Mouse (Mus musculus) liver, adult 10 weeks (tissue): ENCODE results near the gene Zfp687. TPM values are rescaled to one million over a fixed set of nuclear protein-coding genes. Genes with fewer than 3 reads are reported as not detected.

Source experiments
- polyA plus RNA-seq: library from polyadenylated mRNA; stranded (reverse); fragments of 350-450 nt; fragmentation: Illumina TruSeq; extraction: RNeasy Lipid Tissue Mini Kit (QIAGEN cat#74804); gene quantifications from one replicate; pipeline ENCODE4 v1.2.3, GENCODE M21; 2014; ENCODE audit warnings: low read depth, low replicate concordance

Zfp687 gene
- 1.3 TPM for polyA plus RNA-seq

GRCm38 (mm10) chr3:95015337-95015872, at the start of gene Zfp687:
Gene Zfp687 (minus strand): TSS chr3:95015448.

GRCm38 (mm10) chr3:95042166-95042837, 27.1 kb upstream of the Zfp687 start, which contains the start of gene Psmd4:
Gene Psmd4 (minus strand): TSS chr3:95042614.

GRCm38 (mm10) chr3:94974528-94975422, 40.5 kb downstream of the Zfp687 start, which contains the start of gene Pi4kb:
Gene Pi4kb (plus strand): TSS chr3:94974731.

Other genes starting within 250 kb of the Zfp687 start
- 7.0 TPM for gene Cgn, start 229.0 kb downstream of the Zfp687 start, polyA plus RNA-seq
- gene Pogz, start 177.9 kb downstream of the Zfp687 start, polyA plus RNA-seq, result 5.7 TPM
- 71.9 TPM for gene Psmb4, start 128.5 kb downstream of the Zfp687 start, polyA plus RNA-seq
- gene Selenbp1, start 82.4 kb downstream of the Zfp687 start, polyA plus RNA-seq, result 41.9 TPM
- 9.8 TPM for gene Rfx5, start 61.4 kb downstream of the Zfp687 start, polyA plus RNA-seq
- 11.2 TPM for gene Pi4kb, start 40.7 kb downstream of the Zfp687 start, polyA plus RNA-seq
- 14.5 TPM for gene Psmd4, start 27.2 kb upstream of the Zfp687 start, polyA plus RNA-seq
- gene Pip5k1a, start 91.5 kb upstream of the Zfp687 start, polyA plus RNA-seq, result 5.5 TPM
- 4.8 TPM for gene Vps72, start 95.6 kb upstream of the Zfp687 start, polyA plus RNA-seq
- not detected for gene Tmod4, start 109.0 kb upstream of the Zfp687 start, polyA plus RNA-seq
- gene Scnm1, start 118.6 kb upstream of the Zfp687 start, polyA plus RNA-seq, result 11.2 TPM
- gene Lysmd1, start 118.6 kb upstream of the Zfp687 start, polyA plus RNA-seq, result 2.8 TPM
- gene Tnfaip8l2, start 126.9 kb upstream of the Zfp687 start, polyA plus RNA-seq, result not detected
- 0.32 TPM for gene Sema6c, start 145.0 kb upstream of the Zfp687 start, polyA plus RNA-seq
- 11.3 TPM for gene Gabpb2, start 202.5 kb upstream of the Zfp687 start, polyA plus RNA-seq
- 5.0 TPM for gene Cdc42se1, start 213.3 kb upstream of the Zfp687 start, polyA plus RNA-seq
- gene Mllt11, start 216.7 kb upstream of the Zfp687 start, polyA plus RNA-seq, result 2.3 TPM
- not detected for gene Gm128, start 226.2 kb upstream of the Zfp687 start, polyA plus RNA-seq
- gene Bnipl, start 235.7 kb upstream of the Zfp687 start, polyA plus RNA-seq, result not detected